Mouse (Mus musculus): Measurements from ENCODE around the gene Tfeb.

GRCm38 (mm10) chr17:47708972-47709371 lies 27.9 kb upstream of the Tfeb start:
- TF ChIP-seq CTCF (IDR thresholded peaks at IDR 0.05; ENCODE audit: low read depth, low read length) (no peak), POLR2A (IDR thresholded peaks at IDR 0.05; ENCODE audit: borderline replicate concordance, low read depth, low read length) (no peak)

Measured in bone marrow macrophage, adult 2 months (primary cell).